Mouse (Mus musculus) forebrain, embryonic 11.5 days (tissue): ENCODE data around the gene Wdr93. TPM values are rescaled to one million over a fixed set of nuclear protein-coding genes. Genes with fewer than 3 reads are reported as not detected.

Experiments used
- ATAC-seq: fragments of 200-750 bp; cut with Nextera tagmentation; replicated peaks from 2 replicates; pipeline ENCODE4 v1.8.0; 2017; ENCODE audit warnings: moderate TSS enrichment; ENCODE audit not compliant: low FRiP score
- DNase-seq: peaks from one replicate; pipeline ENCODE4 v3.0.0-alpha.2; 2017; ENCODE audit warnings: low spot score
- H3K27ac ChIP-seq: fragments of 300-500 bp; sonication (generic); 2 replicates; pipeline ENCODE4 v1.5.1; 2014; ENCODE audit warnings: low read depth, low read length
- H3K27me3 ChIP-seq: fragments of 300-500 bp; sonication (generic); 2 replicates; pipeline ENCODE4 v1.6.1; 2014; ENCODE audit warnings: mild to moderate bottlenecking, low read length, mixed read lengths; ENCODE audit not compliant: control insufficient read depth, insufficient read depth
- H3K36me3 ChIP-seq: fragments of 300-500 bp; sonication (generic); 2 replicates; pipeline ENCODE4 v1.6.1; 2014; ENCODE audit warnings: mild to moderate bottlenecking, low read length, moderate library complexity, mixed read lengths; ENCODE audit not compliant: control insufficient read depth, insufficient read depth
- H3K4me1 ChIP-seq: fragments of 300-500 bp; sonication (generic); replicated peaks from 2 replicates; pipeline ENCODE4 v1.6.1; 2014; ENCODE audit warnings: low read length, mixed read lengths; ENCODE audit not compliant: control insufficient read depth, insufficient read depth
- H3K4me2 ChIP-seq: fragments of 300-500 bp; sonication (generic); 2 replicates; pipeline ENCODE4 v1.6.1; 2014; ENCODE audit warnings: low read depth, mild to moderate bottlenecking, low read length, moderate library complexity, mixed read lengths; ENCODE audit not compliant: severe bottlenecking
- H3K4me3 ChIP-seq: fragments of 300-500 bp; sonication (generic); 2 replicates; pipeline ENCODE4 v1.5.1; 2014; ENCODE audit warnings: low read depth, low read length
- H3K9ac ChIP-seq: fragments of 300-500 bp; sonication (generic); 2 replicates; pipeline ENCODE4 v1.6.1; 2014; ENCODE audit warnings: low read length
- H3K9me3 ChIP-seq: fragments of 300-500 bp; sonication (generic); 2 replicates; pipeline ENCODE4 v1.6.1; 2016; ENCODE audit warnings: low read length, mixed read lengths; ENCODE audit not compliant: control insufficient read depth
- WGBS: fragments of 180-500 bp; shearing (Covaris S2); extraction: QIAGEN DNeasy Blood & Tissue Kit; methylation state at CpG from one replicate; pipeline ENCODE4 v1.1.7; 2014; 5-methylcytosine and 5-hydroxymethylcytosine counted together
- polyA plus RNA-seq: library from polyadenylated mRNA; unstranded; fragments of >200 nt; fragmentation: Nextera tagmentation; extraction: Ambion mirVana; gene quantifications from 2 replicates; pipeline ENCODE4 v1.2.1, GENCODE M21; 2014

The Wdr93 gene
- polyA plus RNA-seq, 1 experiment from 2014 or later = 0.21 TPM

DNA sequence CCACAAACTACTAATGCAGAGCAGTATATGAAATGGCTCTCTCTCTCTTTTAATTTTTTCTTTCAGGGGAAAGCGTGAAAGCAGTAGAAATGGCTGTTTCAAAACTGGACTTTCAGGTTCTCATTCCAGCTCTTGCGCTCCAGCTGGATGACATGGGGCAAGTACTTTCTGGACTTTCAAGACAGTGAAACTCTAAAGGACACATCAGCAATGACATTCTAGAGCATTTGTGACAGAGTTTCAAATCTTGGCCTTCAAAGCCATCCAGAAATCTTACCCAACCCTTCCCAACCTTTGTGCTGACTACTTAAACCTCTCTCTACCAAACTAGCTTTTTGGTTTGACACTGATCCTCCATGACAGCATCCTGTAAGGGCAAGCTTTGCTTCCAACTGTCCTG lies 4.0 kb upstream of the Wdr93 start:
- Histone ChIP-seq H3K9me3 (no peaks in the 10 kb centered on the region), H3K4me2 (no peak overlapping the region), H3K36me3 (no peaks in the 10 kb centered on the region), H3K9ac (no peak overlapping the region), H3K4me1 (peaks cover 3% of the 10 kb centered on the region; the same call in 1 of the 2 replicates), H3K27ac (no peak overlapping the region), H3K27me3 (no peaks in the 10 kb centered on the region), H3K4me3 (no peak overlapping the region)
- ATAC-seq = no peak
- WGBS = 95% methylated on average over 2 of the region's 2 CpGs
- DNase-seq = no peak

DNA sequence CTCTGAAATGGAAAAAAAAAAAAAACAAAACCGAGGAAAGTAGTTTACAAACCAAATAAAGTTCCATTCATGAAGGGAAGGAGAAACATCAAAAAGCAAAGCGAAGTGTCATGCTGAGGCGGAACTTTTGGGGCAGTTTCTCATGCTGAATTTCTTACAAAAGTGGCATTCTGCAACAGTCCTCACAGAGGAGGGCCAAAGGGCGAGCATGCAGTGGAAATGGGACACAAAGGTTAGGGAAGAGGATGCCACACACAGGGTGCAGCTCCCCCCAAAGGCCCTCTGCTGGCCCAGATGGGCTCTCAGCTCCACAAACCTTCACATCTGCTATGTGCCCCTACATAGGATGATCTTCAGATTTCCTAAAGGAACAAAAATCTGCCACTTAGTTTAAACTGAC lies 2.7 kb upstream of the Wdr93 start:
- H3K4me3 ChIP-seq = no peak overlapping the region
- no peak overlapping the region for H3K9ac ChIP-seq
- 86% methylated on average over 4 of the region's 4 CpGs for WGBS
- H3K27me3 ChIP-seq = no peaks in the 10 kb centered on the region
- no peak overlapping the region for H3K4me2 ChIP-seq
- ATAC-seq (no peak), DNase-seq (no peak)
- H3K9me3 ChIP-seq = no peaks in the 10 kb centered on the region
- no peaks in the 10 kb centered on the region for H3K36me3 ChIP-seq
- H3K4me1 ChIP-seq = peaks cover 3% of the 10 kb centered on the region; the same call in 1 of the 2 replicates
- H3K27ac ChIP-seq = no peak overlapping the region

DNA sequence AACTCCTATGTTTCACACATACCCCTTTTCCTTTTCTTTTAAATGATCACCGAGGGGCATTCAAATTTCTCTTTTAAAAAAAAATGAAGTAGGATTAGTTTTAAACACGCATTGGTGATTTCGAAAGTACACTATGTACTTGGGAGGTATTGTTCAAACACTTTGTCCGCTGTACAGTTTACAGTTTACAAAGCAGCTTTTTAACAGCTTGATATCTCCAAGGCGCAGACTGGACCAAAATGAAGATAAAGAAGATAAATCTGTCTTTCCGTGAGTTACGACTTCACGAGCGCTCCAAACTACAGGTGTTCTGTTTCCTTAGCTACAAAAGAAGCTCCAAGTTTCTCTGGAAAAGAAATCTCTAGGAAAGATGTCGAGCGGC lies 695 bp upstream of the Wdr93 start:
- DNase-seq (no peak), ATAC-seq (no peak)
- H3K4me3 ChIP-seq = peak overlapping the region; percentile 72
- H3K36me3 ChIP-seq = no peaks in the 10 kb centered on the region
- H3K4me2 ChIP-seq = peak overlapping the region; percentile 96
- peak overlapping the region; percentile 64 for H3K9ac ChIP-seq
- H3K4me1 ChIP-seq = peaks cover 3% of the 10 kb centered on the region; the same call in 1 of the 2 replicates
- H3K27me3 ChIP-seq = no peaks in the 10 kb centered on the region
- WGBS = 26% methylated on average over 11 of the region's 11 CpGs
- H3K9me3 ChIP-seq = no peaks in the 10 kb centered on the region
- H3K27ac ChIP-seq = no peak overlapping the region

DNA sequence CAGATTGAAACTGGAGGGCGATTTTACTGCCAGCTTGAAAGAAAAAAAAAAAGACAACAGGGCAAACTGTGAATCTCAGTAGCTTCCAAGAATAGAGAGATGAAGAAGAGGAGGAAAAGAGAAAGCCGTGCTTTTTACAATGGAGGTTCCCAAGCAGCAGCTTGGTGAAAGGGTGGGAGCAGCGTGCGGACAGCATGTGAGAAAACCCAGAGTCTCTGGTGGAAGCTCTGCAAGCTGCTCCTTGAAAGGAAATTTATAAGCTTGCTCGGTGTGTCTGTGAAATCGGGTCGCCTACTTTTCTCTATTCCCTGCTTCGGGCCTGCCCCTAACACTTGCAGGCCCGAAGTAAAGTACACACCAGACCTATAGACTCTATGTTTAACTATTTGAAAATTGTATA lies 1.1 kb downstream of the Wdr93 start:
- Histone ChIP-seq H3K27ac (no peak overlapping the region), H3K9me3 (no peaks in the 10 kb centered on the region), H3K4me2 (no peak overlapping the region), H3K27me3 (no peaks in the 10 kb centered on the region), H3K4me3 (no peak overlapping the region), H3K36me3 (no peaks in the 10 kb centered on the region), H3K9ac (no peak overlapping the region), H3K4me1 (peaks cover 3% of the 10 kb centered on the region; the same call in 1 of the 2 replicates)
- ATAC-seq (no peak), DNase-seq (no peak)
- 92% methylated on average over 9 of the region's 9 CpGs for WGBS

DNA sequence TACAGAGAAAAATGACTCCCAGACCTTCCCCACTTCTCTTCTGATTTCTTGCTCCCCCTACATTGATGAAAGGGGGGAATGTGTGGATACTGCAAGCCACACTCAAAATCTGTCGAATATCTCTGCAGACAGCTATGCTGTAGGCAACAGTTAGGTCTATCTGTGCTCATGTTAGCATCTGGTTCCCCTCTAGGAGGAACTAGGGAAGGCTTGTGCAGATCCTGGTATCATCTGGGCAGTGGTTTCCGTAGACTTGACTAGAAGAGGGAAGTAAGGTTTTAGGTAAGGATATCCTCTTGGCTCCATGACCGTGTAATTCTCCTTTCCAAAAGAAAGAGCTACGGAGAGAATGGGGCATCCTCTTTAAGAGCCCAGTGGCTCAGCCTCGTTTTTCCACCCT lies 1.6 kb downstream of the Wdr93 start:
- 83% methylated on average over 5 of the region's 5 CpGs for WGBS
- no peak overlapping the region for H3K4me2 ChIP-seq
- H3K4me1 ChIP-seq = peaks cover 3% of the 10 kb centered on the region; the same call in 1 of the 2 replicates
- H3K9me3 ChIP-seq = no peaks in the 10 kb centered on the region
- no peak overlapping the region for H3K27ac ChIP-seq
- H3K4me3 ChIP-seq = no peak overlapping the region
- no peaks in the 10 kb centered on the region for H3K27me3 ChIP-seq
- DNase-seq (no peak), ATAC-seq (no peak)
- no peaks in the 10 kb centered on the region for H3K36me3 ChIP-seq
- no peak overlapping the region for H3K9ac ChIP-seq

DNA sequence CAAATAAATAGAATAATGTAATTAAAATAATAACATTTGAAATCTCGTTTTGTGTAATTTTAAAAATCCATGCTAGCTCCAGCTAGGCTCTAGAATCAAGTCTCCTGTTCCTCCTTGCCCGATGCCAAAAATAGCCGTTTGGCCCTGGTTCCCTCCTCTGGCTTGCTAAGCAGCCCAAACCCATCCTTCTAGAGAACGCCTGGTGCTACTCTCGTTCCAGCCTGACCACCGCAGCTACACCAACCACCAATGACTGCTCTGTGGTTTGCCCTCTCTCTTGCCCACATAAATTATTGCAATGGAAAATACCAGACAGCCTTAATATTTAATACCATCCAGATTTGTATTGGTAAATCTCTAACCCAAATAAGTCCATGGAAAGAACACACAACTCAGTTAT lies 4.7 kb downstream of the Wdr93 start:
- Histone ChIP-seq H3K4me1 (peaks cover 3% of the 10 kb centered on the region; the same call in 1 of the 2 replicates), H3K9ac (no peak overlapping the region), H3K36me3 (no peaks in the 10 kb centered on the region), H3K4me3 (no peak overlapping the region), H3K9me3 (no peaks in the 10 kb centered on the region), H3K27me3 (no peaks in the 10 kb centered on the region), H3K4me2 (no peak overlapping the region), H3K27ac (no peak overlapping the region)
- ATAC-seq (no peak), DNase-seq (no peak)
- 87% methylated on average over 6 of the region's 6 CpGs for WGBS

DNA sequence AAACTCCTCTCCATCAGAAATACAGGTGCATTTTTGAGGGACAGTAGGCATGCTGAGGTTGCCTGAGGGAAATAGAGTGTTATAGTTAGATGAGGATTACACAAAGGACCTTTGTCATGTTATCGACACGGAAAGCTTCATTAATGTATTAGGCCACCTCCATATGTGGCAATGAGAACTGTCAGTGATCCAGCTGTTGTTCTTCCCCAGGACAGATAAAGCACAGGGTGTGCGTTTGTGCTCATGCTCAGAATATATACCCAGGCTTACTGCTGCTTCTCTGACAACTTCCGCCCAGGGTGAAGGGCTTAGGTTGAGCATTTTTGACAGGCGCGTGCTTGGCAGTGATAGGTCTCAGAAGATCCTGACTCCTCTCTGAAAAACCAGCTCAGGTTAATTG lies 6.5 kb downstream of the Wdr93 start:
- H3K9me3 ChIP-seq = no peaks in the 10 kb centered on the region
- no peaks in the 10 kb centered on the region for H3K27me3 ChIP-seq
- H3K4me2 ChIP-seq = no peak overlapping the region
- H3K4me3 ChIP-seq = no peak overlapping the region
- ATAC-seq (no peak), DNase-seq (no peak)
- H3K4me1 ChIP-seq = no peaks in the 10 kb centered on the region
- no peak overlapping the region for H3K27ac ChIP-seq
- 91% methylated on average over 6 of the region's 6 CpGs for WGBS
- no peaks in the 10 kb centered on the region for H3K36me3 ChIP-seq
- no peak overlapping the region for H3K9ac ChIP-seq

DNA sequence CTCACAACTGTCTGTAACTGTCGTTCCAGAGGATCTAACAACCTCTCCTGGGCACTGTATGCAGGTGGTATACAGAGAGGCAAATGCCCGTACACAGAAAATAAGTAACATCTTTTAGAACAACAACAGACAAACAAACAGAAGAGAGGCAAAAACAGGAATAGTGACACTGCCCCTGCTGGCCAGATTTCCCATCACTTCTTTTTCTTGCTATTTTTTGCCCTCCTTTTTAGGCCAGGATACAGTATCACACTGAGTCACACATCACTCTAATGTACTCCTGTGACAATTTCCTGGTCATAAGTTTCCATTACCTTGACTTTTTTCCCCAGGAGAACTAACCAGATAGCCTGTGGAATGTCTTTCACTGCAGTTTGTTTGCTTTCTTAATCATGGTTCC lies 13.4 kb downstream of the Wdr93 start:
- no peaks in the 10 kb centered on the region for H3K36me3 ChIP-seq
- no peak overlapping the region for H3K4me3 ChIP-seq
- H3K27ac ChIP-seq = no peak overlapping the region
- no peaks in the 10 kb centered on the region for H3K9me3 ChIP-seq
- WGBS = 56% methylated on average over 2 of the region's 2 CpGs
- ATAC-seq (no peak), DNase-seq (no peak)
- H3K4me1 ChIP-seq = no peaks in the 10 kb centered on the region
- H3K9ac ChIP-seq = no peak overlapping the region
- no peak overlapping the region for H3K4me2 ChIP-seq
- no peaks in the 10 kb centered on the region for H3K27me3 ChIP-seq

DNA sequence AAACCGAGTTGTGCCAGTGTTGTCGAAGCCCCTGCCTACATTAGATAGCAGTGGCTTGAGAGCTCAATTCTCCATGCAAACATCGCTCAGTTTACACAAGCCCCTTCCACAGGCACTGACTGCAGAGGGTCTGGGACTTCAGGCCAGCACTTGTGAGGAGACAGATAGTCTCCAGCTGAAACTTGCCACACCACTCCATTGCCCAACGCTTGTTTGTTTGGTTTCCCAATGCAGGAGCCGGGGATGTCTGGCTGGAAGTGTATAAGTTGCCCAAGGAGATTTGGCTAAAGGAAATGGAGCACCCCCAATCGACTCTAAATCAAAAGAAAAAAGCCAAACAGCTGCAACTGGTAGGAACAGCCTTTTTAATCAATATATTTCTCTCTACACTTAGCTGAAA lies 15.2 kb downstream of the Wdr93 start:
- no peak overlapping the region for H3K9ac ChIP-seq
- no peak overlapping the region for H3K27ac ChIP-seq
- no peak for ATAC-seq
- no peaks in the 10 kb centered on the region for H3K27me3 ChIP-seq
- no peak overlapping the region for H3K4me3 ChIP-seq
- H3K4me2 ChIP-seq = no peak overlapping the region
- no peaks in the 10 kb centered on the region for H3K4me1 ChIP-seq
- no peak for DNase-seq
- 77% methylated on average over 6 of the region's 6 CpGs for WGBS
- no peaks in the 10 kb centered on the region for H3K36me3 ChIP-seq
- no peaks in the 10 kb centered on the region for H3K9me3 ChIP-seq
